Mouse (Mus musculus): ENCODE measurements around the gene Arid4b. TPM values are rescaled to one million over a fixed set of nuclear protein-coding genes. Genes with fewer than 3 reads are reported as not detected.

Arid4b gene
- polyA plus RNA-seq, 1 experiment from 2014 or later: 50.0 TPM

Other genes with a start within 250 kb of the Arid4b start
- gene B3galnt2, start 108.8 kb upstream of the Arid4b start, polyA plus RNA-seq (2014; fragmentation: Nextera tagmentation; extraction: Ambion mirVana): 29.6 and 32.9 TPM in 2 replicates
- 47.5 and 54.6 TPM in 2 replicates for gene Tbce, start 23.6 kb upstream of the Arid4b start, polyA plus RNA-seq (2014; fragmentation: Nextera tagmentation; extraction: Ambion mirVana)
- gene Ggps1, start 256 bp downstream of the Arid4b start, polyA plus RNA-seq (2014; fragmentation: Nextera tagmentation; extraction: Ambion mirVana): 50.2 and 57.4 TPM in 2 replicates

Data from embryonic facial prominence, embryonic 14.5 days (tissue).